Mouse (Mus musculus): ENCODE data around the gene Apol9b. TPM values are rescaled to one million over a fixed set of nuclear protein-coding genes. Genes with fewer than 3 reads are reported as not detected.

Apol9b gene
- total and polyA plus RNA-seq, 2 experiments, result 148 to 174 TPM

DNA sequence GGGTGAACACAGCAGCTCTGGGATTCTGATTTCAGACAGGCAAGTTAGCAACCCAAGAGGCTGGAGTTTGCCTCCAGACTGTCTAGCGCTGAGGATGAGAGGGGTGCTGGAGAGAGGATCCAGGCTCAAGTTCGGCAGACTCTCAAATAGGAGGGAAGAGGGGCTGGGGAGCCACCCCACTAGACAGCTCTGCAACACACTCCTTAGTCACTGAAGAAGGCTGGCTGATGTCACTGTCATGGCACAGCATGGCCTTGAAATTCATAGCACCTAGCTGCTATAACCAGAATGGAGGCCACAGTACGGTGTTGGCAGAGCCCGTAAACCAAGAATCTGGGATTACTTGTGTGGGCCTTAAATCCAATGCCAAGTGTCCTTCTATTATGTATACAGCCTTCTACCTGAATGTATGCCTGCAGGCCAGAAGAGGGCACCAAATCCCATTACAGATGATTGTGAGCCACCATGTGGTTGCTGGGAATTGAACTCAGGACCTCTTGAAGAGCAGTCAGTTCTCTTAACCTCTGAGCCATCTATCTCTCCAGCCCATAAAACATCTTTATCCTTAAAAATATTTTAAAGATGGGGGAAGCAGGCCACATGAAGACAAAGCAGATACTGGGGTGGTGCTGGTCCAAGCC is 28.9 kb downstream of the Apol9b start:
- Histone ChIP-seq H3K27me3 (ENCODE audit: control insufficient read depth, insufficient read depth, low read length) (no peaks in the 10 kb centered on the region), H3K36me3 (ENCODE audit: control insufficient read depth, insufficient read depth, low read length) (peaks cover 8% of the 10 kb centered on the region), H3K79me2 (ENCODE audit: control insufficient read depth, insufficient read depth, low read length) (no peaks in the 10 kb centered on the region), H3K4me3 (ENCODE audit: insufficient read depth, low read depth, low read length) (no peak overlapping the region), H3K4me1 (ENCODE audit: control insufficient read depth, insufficient read depth, low read length) (peaks cover 1% of the 10 kb centered on the region; the same call in 1 of the 2 replicates), H3K9ac (ENCODE audit: low read depth, low read length) (no peak overlapping the region), H3K27ac (replicated peaks; ENCODE audit: insufficient read depth, low read depth, low read length) (no peak overlapping the region)
- TF ChIP-seq CTCF (IDR thresholded peaks at IDR 0.05; ENCODE audit: low read depth, low read length) (no peak), POLR2A (IDR thresholded peaks at IDR 0.05; ENCODE audit: extremely low read depth, insufficient read depth, low read length) (no peak)
- WGBS, result 78% methylated on average over 4 of the region's 4 CpGs
- DNase-seq (ENCODE audit: extremely low read depth, low read depth, low spot score), result no peak

GRCm38 (mm10) chr15:77760037-77760436 is 31.2 kb downstream of the Apol9b start:
- peaks cover 1% of the 10 kb centered on the region; the same call in 1 of the 2 replicates for H3K4me1 ChIP-seq (ENCODE audit: control insufficient read depth, insufficient read depth, low read length)
- no peaks in the 10 kb centered on the region for H3K27me3 ChIP-seq (ENCODE audit: control insufficient read depth, insufficient read depth, low read length)
- H3K36me3 ChIP-seq (ENCODE audit: control insufficient read depth, insufficient read depth, low read length), result peaks cover 23% of the 10 kb centered on the region
- WGBS, result 98% methylated on average over 14 of the region's 16 CpGs
- TF ChIP-seq POLR2A (IDR thresholded peaks at IDR 0.05; ENCODE audit: extremely low read depth, insufficient read depth, low read length) (no peak), CTCF (IDR thresholded peaks at IDR 0.05; ENCODE audit: low read depth, low read length) (no peak)
- no peak for DNase-seq (ENCODE audit: extremely low read depth, low read depth, low spot score)
- no peaks in the 10 kb centered on the region for H3K79me2 ChIP-seq (ENCODE audit: control insufficient read depth, insufficient read depth, low read length)
- no peak overlapping the region for H3K4me3 ChIP-seq (ENCODE audit: insufficient read depth, low read depth, low read length)
- H3K9ac ChIP-seq (ENCODE audit: low read depth, low read length), result no peak overlapping the region
- no peak overlapping the region for H3K27ac ChIP-seq (replicated peaks; ENCODE audit: insufficient read depth, low read depth, low read length)

GRCm38 (mm10) chr15:77761083-77761482 is 32.2 kb downstream of the Apol9b start:
- Histone ChIP-seq H3K27ac (replicated peaks; ENCODE audit: insufficient read depth, low read depth, low read length) (no peak overlapping the region), H3K9ac (ENCODE audit: low read depth, low read length) (no peak overlapping the region), H3K27me3 (ENCODE audit: control insufficient read depth, insufficient read depth, low read length) (no peaks in the 10 kb centered on the region), H3K4me1 (ENCODE audit: control insufficient read depth, insufficient read depth, low read length) (peaks cover 1% of the 10 kb centered on the region; the same call in 1 of the 2 replicates), H3K79me2 (ENCODE audit: control insufficient read depth, insufficient read depth, low read length) (no peaks in the 10 kb centered on the region), H3K36me3 (ENCODE audit: control insufficient read depth, insufficient read depth, low read length) (peaks cover 33% of the 10 kb centered on the region), H3K4me3 (ENCODE audit: insufficient read depth, low read depth, low read length) (no peak overlapping the region)
- DNase-seq (ENCODE audit: extremely low read depth, low read depth, low spot score), result no peak
- 94% methylated on average over 7 of the region's 7 CpGs for WGBS
- TF ChIP-seq POLR2A (IDR thresholded peaks at IDR 0.05; ENCODE audit: extremely low read depth, insufficient read depth, low read length), result no peak
- TF ChIP-seq CTCF (IDR thresholded peaks at IDR 0.05; ENCODE audit: low read depth, low read length), result no peak

DNA sequence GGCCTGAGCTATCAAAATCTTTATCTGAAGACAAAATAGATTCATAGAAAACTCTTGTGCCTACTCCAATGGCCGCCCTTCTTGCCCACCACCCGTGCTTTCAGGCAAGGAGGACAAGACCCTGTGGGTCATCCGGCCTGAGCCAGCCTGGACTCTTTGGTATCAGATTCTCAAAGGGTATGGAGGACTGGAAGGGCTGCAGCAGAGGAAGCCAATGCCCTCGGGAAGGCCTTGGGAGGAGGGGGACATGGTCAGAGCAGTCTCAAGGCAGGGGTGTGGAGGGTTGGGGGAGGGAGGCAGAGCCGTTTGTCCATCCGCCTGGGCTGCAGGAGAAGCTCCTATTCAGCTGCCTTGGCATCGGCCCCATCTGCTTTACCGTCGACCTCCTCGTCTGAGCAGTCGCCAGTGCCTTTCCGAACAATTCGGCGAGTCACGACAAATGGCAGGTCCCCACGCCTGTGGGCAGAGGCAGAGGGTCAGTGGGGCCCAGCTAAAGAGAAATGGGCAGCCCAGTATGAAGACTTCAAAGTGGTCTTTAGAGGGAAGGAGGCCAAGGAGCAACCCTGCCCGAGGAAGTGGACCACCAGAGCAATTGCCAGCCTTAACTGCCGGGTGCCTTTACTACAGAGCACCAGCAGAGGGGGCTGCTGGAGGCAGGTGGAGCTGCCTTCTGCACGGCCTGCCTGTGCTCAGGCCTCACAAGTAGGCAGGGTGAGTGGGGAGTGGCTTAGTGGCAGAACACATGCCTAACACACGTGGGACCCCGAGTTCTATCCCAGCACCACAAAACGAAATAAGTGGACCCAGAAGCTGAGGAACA is 32.9 kb downstream of the Apol9b start:
- Histone ChIP-seq H3K27ac (replicated peaks; ENCODE audit: insufficient read depth, low read depth, low read length) (no peak overlapping the region), H3K36me3 (ENCODE audit: control insufficient read depth, insufficient read depth, low read length) (peaks cover 39% of the 10 kb centered on the region), H3K4me1 (ENCODE audit: control insufficient read depth, insufficient read depth, low read length) (peaks cover under 1% of the 10 kb centered on the region; the same call in 1 of the 2 replicates), H3K4me3 (ENCODE audit: insufficient read depth, low read depth, low read length) (no peak overlapping the region), H3K27me3 (ENCODE audit: control insufficient read depth, insufficient read depth, low read length) (no peaks in the 10 kb centered on the region), H3K79me2 (ENCODE audit: control insufficient read depth, insufficient read depth, low read length) (no peaks in the 10 kb centered on the region), H3K9ac (ENCODE audit: low read depth, low read length) (no peak overlapping the region)
- 79% methylated on average over 22 of the region's 22 CpGs for WGBS
- no peak for DNase-seq (ENCODE audit: extremely low read depth, low read depth, low spot score)
- TF ChIP-seq CTCF (IDR thresholded peaks at IDR 0.05; ENCODE audit: low read depth, low read length) (peak; percentile 76), POLR2A (IDR thresholded peaks at IDR 0.05; ENCODE audit: extremely low read depth, insufficient read depth, low read length) (no peak)

- TF ChIP-seq CTCF (IDR thresholded peaks at IDR 0.05; ENCODE audit: low read depth, low read length) (no peak), POLR2A (IDR thresholded peaks at IDR 0.05; ENCODE audit: extremely low read depth, insufficient read depth, low read length) (no peak)
- H3K27ac ChIP-seq (replicated peaks; ENCODE audit: insufficient read depth, low read depth, low read length), result no peak overlapping the region
- H3K9ac ChIP-seq (ENCODE audit: low read depth, low read length), result no peak overlapping the region
- no peaks in the 10 kb centered on the region for H3K4me1 ChIP-seq (ENCODE audit: control insufficient read depth, insufficient read depth, low read length)
- H3K27me3 ChIP-seq (ENCODE audit: control insufficient read depth, insufficient read depth, low read length), result no peaks in the 10 kb centered on the region
- no peak for DNase-seq (ENCODE audit: extremely low read depth, low read depth, low spot score)
- no peaks in the 10 kb centered on the region for H3K79me2 ChIP-seq (ENCODE audit: control insufficient read depth, insufficient read depth, low read length)
- H3K36me3 ChIP-seq (ENCODE audit: control insufficient read depth, insufficient read depth, low read length), result peaks cover 51% of the 10 kb centered on the region
- 96% methylated on average over 16 of the region's 16 CpGs for WGBS
- no peak overlapping the region for H3K4me3 ChIP-seq (ENCODE audit: insufficient read depth, low read depth, low read length)
These were observed 34.2 kb downstream of the Apol9b start for GRCm38 (mm10) chr15:77763050-77763449.

Measured in liver, adult 2 months (tissue).